Mouse (Mus musculus): ENCODE results near the gene Srgn.
A peak's percentile ranks its signal among the peaks of the same experiment; 100 is the strongest.
"Not testable (repeated sequence)": the region's sequence is repeated elsewhere in the genome, so short reads cannot be mapped to it uniquely, and the experiment has no call there.

The Srgn gene

GRCm38 (mm10) chr10:62521763-62522162 is 5.5 kb downstream of the Srgn start:
- DNase-seq (ENCODE audit: low spot score), result no peak

- no peak for DNase-seq (ENCODE audit: low spot score)
These were observed 6.3 kb downstream of the Srgn start for GRCm38 (mm10) chr10:62520911-62521310.

- DNase-seq (ENCODE audit: low spot score), result no peak
These were observed 9.7 kb downstream of the Srgn start for GRCm38 (mm10) chr10:62517511-62517910.

GRCm38 (mm10) chr10:62512855-62513254 is 14.4 kb downstream of the Srgn start:
- DNase-seq (ENCODE audit: low spot score), result no peak

- no peak for DNase-seq (ENCODE audit: low spot score)
These were observed 15.7 kb downstream of the Srgn start for GRCm38 (mm10) chr10:62511528-62511927.

GRCm38 (mm10) chr10:62509032-62509656 is 18.1 kb downstream of the Srgn start:
- no peak for DNase-seq (ENCODE audit: low spot score)

- no peak for DNase-seq (ENCODE audit: low spot score)
These were observed 18.8 kb downstream of the Srgn start for GRCm38 (mm10) chr10:62508459-62508858.

- peak; percentile 47 for DNase-seq (ENCODE audit: low spot score)
These were observed 19.5 kb downstream of the Srgn start for GRCm38 (mm10) chr10:62507591-62508308.

- DNase-seq (ENCODE audit: low spot score), result no peak
These were observed 20.2 kb downstream of the Srgn start for GRCm38 (mm10) chr10:62507071-62507470.

GRCm38 (mm10) chr10:62506019-62506556 is 21.2 kb downstream of the Srgn start:
- DNase-seq (ENCODE audit: low spot score), result no peak

- DNase-seq (ENCODE audit: low spot score), result no peak
These were observed 21.8 kb downstream of the Srgn start for GRCm38 (mm10) chr10:62505224-62505983.

GRCm38 (mm10) chr10:62503836-62504628 is 23.2 kb downstream of the Srgn start:
- no peak for DNase-seq (ENCODE audit: low spot score)

GRCm38 (mm10) chr10:62503353-62503752 is 23.9 kb downstream of the Srgn start:
- no peak for DNase-seq (ENCODE audit: low spot score)

GRCm38 (mm10) chr10:62501951-62502350 is 25.3 kb downstream of the Srgn start:
- no peak for DNase-seq (ENCODE audit: low spot score)

GRCm38 (mm10) chr10:62500916-62501615 is 26.2 kb downstream of the Srgn start:
- no peak for DNase-seq (ENCODE audit: low spot score)

- peak; percentile 65 for DNase-seq (ENCODE audit: low spot score)
These were observed 26.9 kb downstream of the Srgn start for GRCm38 (mm10) chr10:62500088-62500915.

GRCm38 (mm10) chr10:62491681-62492080 is 35.6 kb downstream of the Srgn start:
- DNase-seq (ENCODE audit: low spot score), result not testable (repeated sequence)

- peak; percentile 49 for DNase-seq (ENCODE audit: low spot score)
These were observed 39.0 kb downstream of the Srgn start for GRCm38 (mm10) chr10:62488266-62488665.

- DNase-seq (ENCODE audit: low spot score), result peak; percentile 99
These were observed 40.4 kb downstream of the Srgn start, which contains the start of gene Vps26a for GRCm38 (mm10) chr10:62486618-62487415. TSS of gene Vps26a (minus strand) at chr10:62486805.
